Mouse (Mus musculus): ENCODE measurements around the gene Adamts9. TPM values are rescaled to one million over a fixed set of nuclear protein-coding genes. Genes with fewer than 3 reads are reported as not detected.

Adamts9 gene
- polyA plus RNA-seq, 1 experiment = 1.4 TPM

- Histone ChIP-seq H3K4me1 (ENCODE audit: control insufficient read depth, insufficient read depth, low read length) (no peaks in the 10 kb centered on the region), H3K27ac (ENCODE audit: control insufficient read depth, insufficient read depth, low read depth, low read length, poor library complexity) (no peak overlapping the region), H3K4me3 (replicated peaks; ENCODE audit: control insufficient read depth, low read depth, low read length) (no peak overlapping the region)
- TF ChIP-seq POLR2A (IDR thresholded peaks at IDR 0.05; ENCODE audit: borderline replicate concordance, control insufficient read depth, low read depth, low read length) (no peak), CTCF (IDR thresholded peaks at IDR 0.05; ENCODE audit: control insufficient read depth, insufficient read depth, low read length) (no peak)
- 86% methylated on average over 8 of the region's 8 CpGs for WGBS
Observed at GRCm38 (mm10) chr6:92845898-92846297, 97.4 kb downstream of the Adamts9 start.

GRCm38 (mm10) chr6:92843474-92843873 is 99.8 kb downstream of the Adamts9 start:
- TF ChIP-seq CTCF (IDR thresholded peaks at IDR 0.05; ENCODE audit: control insufficient read depth, insufficient read depth, low read length) (no peak), POLR2A (IDR thresholded peaks at IDR 0.05; ENCODE audit: borderline replicate concordance, control insufficient read depth, low read depth, low read length) (no peak)
- H3K27ac ChIP-seq (ENCODE audit: control insufficient read depth, insufficient read depth, low read depth, low read length, poor library complexity) = no peak overlapping the region
- H3K4me3 ChIP-seq (replicated peaks; ENCODE audit: control insufficient read depth, low read depth, low read length) = no peak overlapping the region
- H3K4me1 ChIP-seq (ENCODE audit: control insufficient read depth, insufficient read depth, low read length) = no peaks in the 10 kb centered on the region
- 87% methylated on average over 2 of the region's 2 CpGs for WGBS

GRCm38 (mm10) chr6:92842000-92842399 is 101.3 kb downstream of the Adamts9 start:
- no peak for TF ChIP-seq CTCF (IDR thresholded peaks at IDR 0.05; ENCODE audit: control insufficient read depth, insufficient read depth, low read length)
- no peak for TF ChIP-seq POLR2A (IDR thresholded peaks at IDR 0.05; ENCODE audit: borderline replicate concordance, control insufficient read depth, low read depth, low read length)
- H3K4me3 ChIP-seq (replicated peaks; ENCODE audit: control insufficient read depth, low read depth, low read length) = no peak overlapping the region
- no peaks in the 10 kb centered on the region for H3K4me1 ChIP-seq (ENCODE audit: control insufficient read depth, insufficient read depth, low read length)
- 74% methylated on average over 2 of the region's 2 CpGs for WGBS
- no peak overlapping the region for H3K27ac ChIP-seq (ENCODE audit: control insufficient read depth, insufficient read depth, low read depth, low read length, poor library complexity)

- no peak overlapping the region for H3K4me3 ChIP-seq (replicated peaks; ENCODE audit: control insufficient read depth, low read depth, low read length)
- H3K4me1 ChIP-seq (ENCODE audit: control insufficient read depth, insufficient read depth, low read length) = no peaks in the 10 kb centered on the region
- no peak overlapping the region for H3K27ac ChIP-seq (ENCODE audit: control insufficient read depth, insufficient read depth, low read depth, low read length, poor library complexity)
- TF ChIP-seq CTCF (IDR thresholded peaks at IDR 0.05; ENCODE audit: control insufficient read depth, insufficient read depth, low read length) (no peak), POLR2A (IDR thresholded peaks at IDR 0.05; ENCODE audit: borderline replicate concordance, control insufficient read depth, low read depth, low read length) (no peak)
- WGBS = 65% methylated on average over 2 of the region's 2 CpGs
Observed at GRCm38 (mm10) chr6:92831106-92831505, 112.2 kb downstream of the Adamts9 start.

GRCm38 (mm10) chr6:92829148-92829547 is 114.1 kb downstream of the Adamts9 start:
- WGBS = 69% methylated on average over 2 of the region's 2 CpGs
- TF ChIP-seq POLR2A (IDR thresholded peaks at IDR 0.05; ENCODE audit: borderline replicate concordance, control insufficient read depth, low read depth, low read length) = no peak
- TF ChIP-seq CTCF (IDR thresholded peaks at IDR 0.05; ENCODE audit: control insufficient read depth, insufficient read depth, low read length) = no peak
- no peak overlapping the region for H3K27ac ChIP-seq (ENCODE audit: control insufficient read depth, insufficient read depth, low read depth, low read length, poor library complexity)
- H3K4me1 ChIP-seq (ENCODE audit: control insufficient read depth, insufficient read depth, low read length) = no peaks in the 10 kb centered on the region
- H3K4me3 ChIP-seq (replicated peaks; ENCODE audit: control insufficient read depth, low read depth, low read length) = no peak overlapping the region

GRCm38 (mm10) chr6:92827360-92827759 is 115.9 kb downstream of the Adamts9 start:
- no peak overlapping the region for H3K27ac ChIP-seq (ENCODE audit: control insufficient read depth, insufficient read depth, low read depth, low read length, poor library complexity)
- H3K4me1 ChIP-seq (ENCODE audit: control insufficient read depth, insufficient read depth, low read length) = no peaks in the 10 kb centered on the region
- WGBS = 72% methylated on average over 5 of the region's 5 CpGs
- H3K4me3 ChIP-seq (replicated peaks; ENCODE audit: control insufficient read depth, low read depth, low read length) = no peak overlapping the region
- TF ChIP-seq POLR2A (IDR thresholded peaks at IDR 0.05; ENCODE audit: borderline replicate concordance, control insufficient read depth, low read depth, low read length) (no peak), CTCF (IDR thresholded peaks at IDR 0.05; ENCODE audit: control insufficient read depth, insufficient read depth, low read length) (no peak)

GRCm38 (mm10) chr6:92826561-92826960 is 116.7 kb downstream of the Adamts9 start:
- Histone ChIP-seq H3K4me1 (ENCODE audit: control insufficient read depth, insufficient read depth, low read length) (no peaks in the 10 kb centered on the region), H3K27ac (ENCODE audit: control insufficient read depth, insufficient read depth, low read depth, low read length, poor library complexity) (no peak overlapping the region), H3K4me3 (replicated peaks; ENCODE audit: control insufficient read depth, low read depth, low read length) (no peak overlapping the region)
- TF ChIP-seq POLR2A (IDR thresholded peaks at IDR 0.05; ENCODE audit: borderline replicate concordance, control insufficient read depth, low read depth, low read length) = no peak
- no peak for TF ChIP-seq CTCF (IDR thresholded peaks at IDR 0.05; ENCODE audit: control insufficient read depth, insufficient read depth, low read length)
- WGBS = 61% methylated on average over 5 of the region's 5 CpGs

GRCm38 (mm10) chr6:92823991-92824390 is 119.3 kb downstream of the Adamts9 start:
- no peaks in the 10 kb centered on the region for H3K4me1 ChIP-seq (ENCODE audit: control insufficient read depth, insufficient read depth, low read length)
- TF ChIP-seq CTCF (IDR thresholded peaks at IDR 0.05; ENCODE audit: control insufficient read depth, insufficient read depth, low read length) (no peak), POLR2A (IDR thresholded peaks at IDR 0.05; ENCODE audit: borderline replicate concordance, control insufficient read depth, low read depth, low read length) (no peak)
- 77% methylated on average over 7 of the region's 7 CpGs for WGBS

GRCm38 (mm10) chr6:92822006-92822405 is 121.3 kb downstream of the Adamts9 start:
- Histone ChIP-seq H3K4me1 (ENCODE audit: control insufficient read depth, insufficient read depth, low read length) (no peaks in the 10 kb centered on the region), H3K27ac (ENCODE audit: control insufficient read depth, insufficient read depth, low read depth, low read length, poor library complexity) (no peak overlapping the region), H3K4me3 (replicated peaks; ENCODE audit: control insufficient read depth, low read depth, low read length) (no peak overlapping the region)
- 71% methylated on average over 6 of the region's 6 CpGs for WGBS
- TF ChIP-seq POLR2A (IDR thresholded peaks at IDR 0.05; ENCODE audit: borderline replicate concordance, control insufficient read depth, low read depth, low read length) (no peak), CTCF (IDR thresholded peaks at IDR 0.05; ENCODE audit: control insufficient read depth, insufficient read depth, low read length) (no peak)

More at GRCm38 (mm10) chr6:92823991-92824390, 119.3 kb downstream of the Adamts9 start:
- Histone ChIP-seq H3K4me3 (replicated peaks; ENCODE audit: control insufficient read depth, low read depth, low read length) (no peak overlapping the region), H3K27ac (ENCODE audit: control insufficient read depth, insufficient read depth, low read depth, low read length, poor library complexity) (no peak overlapping the region)
